Mouse (Mus musculus) embryo, embryonic 10 days (tissue): Measurements from ENCODE around the gene Il9.

Experiments
- DNase-seq: peaks from one replicate; pipeline ENCODE4 v3.0.0-alpha.2; 2015; ENCODE audit warnings: low spot score

Il9 gene

DNA sequence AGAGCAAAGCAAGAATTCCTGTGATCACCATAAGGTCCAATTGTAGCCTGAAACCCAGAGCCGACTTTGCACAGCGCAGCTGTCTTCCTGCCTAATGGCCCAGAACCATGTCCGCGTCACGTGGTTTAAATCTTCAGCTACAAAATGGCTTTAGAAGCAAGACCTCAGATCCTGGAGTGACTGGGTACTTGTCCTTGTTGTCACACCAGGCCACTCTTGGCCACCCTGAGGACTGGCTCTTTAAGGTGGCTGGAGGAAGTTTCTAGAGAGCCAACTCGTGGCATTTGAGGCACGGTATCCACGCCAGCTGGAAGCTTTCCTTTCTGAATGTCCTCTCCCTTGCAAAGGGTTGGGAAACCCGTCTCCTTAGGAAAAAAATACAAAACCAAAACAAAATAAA, 10.1 kb downstream of the Il9 start:
- no peak for DNase-seq

GRCm38 (mm10) chr13:56471211-56471610, 10.8 kb downstream of the Il9 start:
- no peak for DNase-seq

DNA sequence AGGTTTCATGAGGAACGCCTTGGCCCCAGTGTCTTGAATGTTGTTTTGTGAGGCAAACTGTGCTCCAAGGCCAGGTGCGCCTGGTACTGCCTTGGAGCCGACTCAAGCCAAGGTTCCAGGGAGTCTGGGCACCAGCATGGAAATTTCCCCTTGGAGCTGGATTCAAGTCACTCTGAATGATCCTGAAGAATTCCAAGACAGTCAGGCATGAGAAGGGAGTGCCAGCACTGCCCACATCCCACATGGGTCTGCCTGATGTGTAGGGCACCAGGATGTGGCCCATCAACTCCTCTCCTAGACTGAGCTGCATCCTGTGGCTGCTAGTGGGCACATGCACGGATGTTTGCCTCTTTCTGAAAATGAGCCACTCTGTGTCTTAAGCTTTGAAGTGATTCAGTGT, 13.5 kb downstream of the Il9 start:
- DNase-seq, result no peak

- DNase-seq, result no peak
Observed at GRCm38 (mm10) chr13:56467786-56468185, 14.3 kb downstream of the Il9 start.

DNA sequence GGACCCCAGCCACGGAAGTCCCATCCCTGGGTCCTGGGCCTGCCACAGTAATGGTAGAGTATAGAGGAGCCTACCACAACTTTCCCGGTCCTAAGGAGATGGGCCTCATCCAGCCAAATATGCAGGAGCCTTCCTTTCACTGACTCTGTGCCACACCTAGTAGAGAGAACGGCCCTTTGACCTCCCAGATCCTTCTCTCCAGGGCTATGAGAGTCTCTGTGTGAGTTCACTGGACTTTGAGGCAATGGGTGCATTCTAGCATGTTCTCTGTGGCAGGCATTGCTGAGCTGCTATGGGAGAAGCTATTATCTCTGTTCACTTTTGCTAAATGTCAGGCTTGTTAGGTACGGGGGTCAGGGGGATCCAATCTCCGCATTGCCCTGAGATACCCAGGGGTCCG, 18.3 kb downstream of the Il9 start:
- no peak for DNase-seq

DNA sequence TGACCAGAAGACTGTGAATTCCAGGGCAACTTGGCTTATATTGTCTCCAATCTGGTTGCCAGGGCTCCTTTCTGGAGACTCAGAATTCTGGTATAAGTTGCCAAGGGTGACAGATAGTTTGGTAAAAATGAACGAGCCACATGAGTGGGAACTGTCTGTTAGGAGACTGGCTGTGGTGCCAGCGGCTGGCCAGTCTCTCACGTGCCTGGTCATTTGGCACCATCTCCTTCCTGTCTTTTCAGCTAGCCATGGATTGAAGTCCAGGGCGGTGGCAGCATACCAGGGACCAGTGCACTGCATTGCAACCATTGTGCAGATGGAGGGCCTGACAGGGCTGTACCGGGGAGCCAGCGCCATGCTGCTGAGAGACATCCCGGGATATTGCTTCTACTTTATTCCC, 18.8 kb downstream of the Il9 start:
- no peak for DNase-seq

DNA sequence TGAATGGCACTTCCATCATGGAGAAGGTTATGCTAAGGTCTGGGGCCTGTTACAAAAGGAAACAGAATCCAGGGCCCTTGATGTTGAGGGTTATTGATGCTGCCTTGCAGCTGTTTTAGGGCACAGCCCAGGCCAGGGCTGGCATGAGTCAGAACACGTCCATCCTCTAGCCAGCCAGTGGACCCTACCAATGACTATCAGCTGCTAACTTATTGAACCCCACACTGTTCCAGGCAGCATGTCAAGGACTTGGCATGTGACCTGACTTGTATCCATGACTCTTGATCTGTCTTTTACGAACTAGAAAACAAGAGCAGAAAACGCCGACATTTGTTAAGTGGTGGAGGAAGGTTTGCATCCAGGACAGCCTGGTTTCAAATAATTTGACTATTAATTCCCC, 19.3 kb downstream of the Il9 start:
- DNase-seq, result no peak

GRCm38 (mm10) chr13:56461460-56461859, 20.6 kb downstream of the Il9 start:
- no peak for DNase-seq

DNA sequence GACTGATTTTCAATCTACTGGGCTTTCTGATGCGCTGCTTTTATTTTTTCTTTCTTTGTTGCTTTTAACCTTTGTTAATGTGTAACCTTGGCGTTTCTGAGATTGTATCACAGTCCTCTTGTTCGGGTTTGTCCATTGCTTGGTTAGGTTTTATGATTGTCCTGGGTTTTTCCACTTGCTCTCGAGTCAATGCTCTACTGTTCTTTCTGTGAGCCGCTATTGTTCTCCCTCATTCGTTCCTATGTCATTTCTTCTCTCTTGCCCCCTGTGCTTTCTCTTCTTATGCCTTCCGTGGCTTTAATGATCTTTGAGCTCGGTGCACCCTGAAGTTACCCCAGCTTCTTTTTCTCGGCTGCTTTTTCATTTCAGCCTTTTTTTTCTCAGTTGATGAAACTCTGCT, 24.0 kb downstream of the Il9 start:
- no peak for DNase-seq

- DNase-seq, result no peak
Observed at GRCm38 (mm10) chr13:56450035-56450434, 32.0 kb downstream of the Il9 start.

DNA sequence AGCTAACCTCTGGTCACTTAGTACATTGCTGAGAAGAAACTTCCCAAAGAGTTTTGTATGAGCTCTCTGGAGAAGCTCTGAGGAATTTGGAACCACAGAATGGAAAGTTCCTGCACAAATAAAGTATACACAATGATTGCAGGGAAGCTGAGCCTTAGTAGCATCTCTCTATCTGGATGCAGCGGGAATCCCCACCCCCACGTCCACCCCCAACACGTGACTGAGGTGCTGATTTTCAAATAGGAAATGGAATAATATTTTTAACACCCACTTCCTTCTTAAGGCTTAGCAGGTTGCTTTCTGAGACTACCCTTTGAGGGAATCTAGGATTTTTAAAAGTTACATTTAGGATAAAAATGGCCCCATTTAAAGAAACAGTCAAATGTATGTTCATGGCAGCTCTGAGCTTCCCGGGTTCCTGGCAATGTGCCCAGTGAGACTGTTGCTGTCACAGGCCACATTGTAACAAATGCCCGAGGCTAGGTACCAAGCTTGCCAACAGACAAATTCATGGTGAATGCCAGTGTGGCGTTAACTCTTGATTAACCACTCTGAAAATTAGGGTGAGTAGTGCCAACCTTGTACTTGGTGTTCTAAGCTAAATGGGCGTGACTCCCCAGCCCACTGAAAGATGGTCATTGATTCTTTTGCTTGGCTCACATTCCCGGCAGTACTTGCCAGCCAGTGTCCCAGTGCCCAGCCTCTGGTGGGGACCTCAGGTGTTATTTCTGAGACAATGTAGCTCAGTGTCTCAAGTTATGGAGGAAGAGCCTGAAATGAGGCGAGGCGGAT, 32.6 kb downstream of the Il9 start:
- no peak for DNase-seq

GRCm38 (mm10) chr13:56444996-56445395, 37.0 kb downstream of the Il9 start:
- DNase-seq, result no peak

DNA sequence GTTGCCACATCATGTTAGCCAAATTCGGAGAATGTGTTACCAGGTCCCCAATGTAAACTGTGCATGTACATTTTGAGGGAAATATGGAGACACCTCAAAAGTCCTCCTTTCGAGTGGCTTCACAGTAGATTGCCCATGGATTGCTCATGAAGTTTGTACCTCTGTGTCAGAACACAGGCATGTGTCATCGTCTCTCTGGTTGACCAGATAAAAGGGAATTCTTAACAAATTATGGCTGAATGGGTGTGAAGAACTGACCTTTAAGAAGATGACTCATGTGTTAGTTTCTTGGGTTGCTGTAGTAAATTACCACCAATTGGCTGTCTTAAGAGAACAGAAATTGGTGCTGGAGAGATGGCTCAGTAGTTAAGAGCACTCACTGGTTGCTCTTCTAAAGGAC, 37.9 kb downstream of the Il9 start:
- no peak for DNase-seq

DNA sequence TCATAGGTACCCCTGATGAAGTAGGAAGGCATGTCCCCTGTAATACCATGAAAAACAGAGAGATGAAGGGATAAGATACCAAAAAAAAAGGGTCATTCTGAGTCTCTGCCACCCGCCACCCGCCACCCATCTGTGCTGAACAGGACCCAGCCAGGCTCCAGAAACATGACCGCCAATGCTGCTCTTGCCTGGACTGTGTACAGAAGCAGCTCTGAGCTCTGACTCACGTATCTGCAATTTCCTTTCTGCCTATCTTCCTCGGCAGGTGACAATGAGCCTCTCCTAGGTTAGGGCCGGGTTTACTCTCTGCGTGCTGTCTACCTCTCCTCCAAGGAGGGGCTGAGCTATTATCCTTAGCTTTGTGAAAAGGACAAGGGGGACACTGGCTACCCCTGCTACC, 38.6 kb downstream of the Il9 start:
- DNase-seq, result no peak

DNA sequence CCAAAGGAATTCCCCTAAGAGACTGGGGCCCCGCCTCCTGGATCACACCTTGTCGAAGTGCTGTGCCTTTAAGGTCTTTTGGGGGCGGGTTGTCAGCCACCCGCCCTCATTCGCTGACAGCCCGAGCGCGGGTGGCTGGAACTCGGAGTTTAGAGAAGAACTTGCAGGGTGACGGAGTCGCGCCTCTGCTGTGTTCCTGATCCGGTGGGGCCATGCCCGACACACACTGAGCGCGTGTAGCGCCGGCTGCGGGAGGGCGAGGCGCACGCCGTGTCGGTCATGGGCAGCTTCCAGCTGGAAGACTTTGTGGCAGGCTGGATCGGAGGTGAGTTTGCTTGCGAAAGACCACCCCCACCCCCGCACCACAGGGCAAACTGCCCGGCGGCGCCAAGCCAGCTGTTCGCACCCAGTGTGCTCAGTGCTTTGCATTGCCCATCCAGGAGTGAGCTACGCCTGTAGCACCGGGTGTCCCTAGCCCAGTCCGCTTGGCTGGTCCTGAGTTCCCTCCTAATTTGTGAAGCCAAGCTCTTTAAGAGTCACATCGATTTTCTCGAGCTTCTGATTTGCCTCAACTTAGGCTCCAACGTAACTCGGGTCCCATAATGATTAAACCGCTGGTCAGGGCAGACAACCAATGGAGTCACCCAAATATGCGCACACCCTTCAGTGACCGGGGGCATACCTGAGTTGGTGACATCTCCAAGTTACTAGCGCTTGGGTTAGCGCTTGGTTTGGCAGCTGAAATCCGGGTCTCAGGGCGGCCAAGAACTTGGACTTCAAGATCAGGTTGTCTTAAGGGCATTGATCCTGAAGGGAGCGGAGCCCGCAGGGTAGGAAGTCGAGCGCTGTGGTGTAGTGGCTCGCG, 43.6 kb downstream of the Il9 start, which contains the start of gene Slc25a48:
Slc25a48 (plus strand) TSS at position 145 of the 865 bp plus-strand sequence.
- peak; percentile 48 for DNase-seq

DNA sequence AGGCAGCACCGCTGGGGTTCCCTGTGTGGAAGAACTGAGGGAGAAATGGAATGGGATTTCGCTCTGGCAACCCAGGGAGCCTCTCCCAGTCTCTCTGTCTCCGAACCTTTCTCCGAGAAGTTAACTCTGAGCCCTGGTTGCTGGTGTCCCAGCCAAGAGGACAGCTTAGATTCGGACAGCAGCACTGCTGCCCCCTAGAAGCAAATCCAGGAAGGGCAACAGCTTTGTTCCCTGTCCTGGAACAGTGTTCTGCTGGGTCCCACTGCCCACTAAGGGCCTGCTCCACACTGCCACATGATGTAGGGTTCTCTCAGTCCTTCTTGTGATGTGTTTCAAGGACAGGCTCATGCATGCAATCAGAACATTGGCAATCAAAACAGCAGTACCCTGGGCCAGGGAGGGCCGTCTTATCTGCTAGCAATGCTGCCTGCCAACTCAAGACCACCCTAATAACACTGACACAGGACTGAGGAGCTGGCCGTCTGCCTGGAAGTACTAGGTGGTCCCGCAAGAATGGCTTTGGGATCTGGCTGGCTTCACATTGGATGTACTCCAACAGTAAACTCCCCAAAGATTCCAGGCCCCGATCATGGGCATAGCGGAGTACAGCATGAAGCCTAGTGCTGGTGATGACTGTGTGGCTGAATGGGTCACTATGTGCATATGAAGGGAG, 46.3 kb downstream of the Il9 start:
- peak; percentile 17 for DNase-seq

- DNase-seq, result peak; percentile 13
Observed at GRCm38 (mm10) chr13:56434311-56434751, 47.7 kb downstream of the Il9 start.

DNA sequence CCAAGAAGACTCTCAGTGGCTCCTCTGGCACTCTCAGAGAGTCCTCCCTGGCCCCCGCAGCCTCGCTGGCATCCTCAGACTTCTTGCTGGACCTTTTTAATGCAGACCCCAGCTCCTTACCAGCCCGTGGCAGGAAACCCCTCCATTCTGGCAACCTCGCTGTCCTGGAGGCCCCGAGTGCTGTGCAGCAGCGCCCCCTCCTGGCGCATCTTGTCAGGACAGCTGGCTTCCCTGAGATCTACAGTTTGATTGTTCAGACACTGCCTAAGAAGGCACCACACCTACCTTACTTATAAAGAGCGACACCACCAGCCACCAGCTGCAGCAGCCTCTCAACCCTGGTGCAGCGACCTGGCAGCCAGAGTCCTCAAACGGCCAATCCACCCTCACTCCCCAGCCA, 48.6 kb downstream of the Il9 start:
- peak; percentile 92 for DNase-seq

- no peak for DNase-seq
Observed at GRCm38 (mm10) chr13:56432496-56432895, 49.5 kb downstream of the Il9 start.
